Mouse (Mus musculus) embryonic facial prominence, embryonic 13.5 days (tissue): ENCODE data around the gene Vmn2r90. TPM values are rescaled to one million over a fixed set of nuclear protein-coding genes. Genes with fewer than 3 reads are reported as not detected.
"Not testable (repeated sequence)": the region's sequence is repeated elsewhere in the genome, so short reads cannot be mapped to it uniquely, and the experiment has no call there.

Source experiments
- ATAC-seq: fragments of 200-750 bp; cut with Nextera tagmentation; 2 replicates; pipeline ENCODE4 v1.8.0; 2017; ENCODE audit warnings: low read depth; ENCODE audit not compliant: insufficient number of reproducible peaks, insufficient read depth, low FRiP score, low TSS enrichment
- H3K27ac ChIP-seq: fragments of 300-500 bp; sonication (generic); 2 replicates; pipeline ENCODE4 v1.5.1; 2015; ENCODE audit warnings: moderate library complexity, mild to moderate bottlenecking, inconsistent platforms
- H3K27me3 ChIP-seq: fragments of 300-500 bp; sonication (generic); 2 replicates; pipeline ENCODE4 v1.6.1; 2015; ENCODE audit warnings: mild to moderate bottlenecking, inconsistent platforms
- H3K36me3 ChIP-seq: fragments of 300-500 bp; sonication (generic); 2 replicates; pipeline ENCODE4 v1.6.1; 2015; ENCODE audit warnings: mild to moderate bottlenecking, inconsistent platforms
- H3K4me1 ChIP-seq: fragments of 300-500 bp; sonication (generic); 2 replicates; pipeline ENCODE4 v1.6.1; 2015; ENCODE audit warnings: inconsistent platforms
- H3K4me2 ChIP-seq: fragments of 300-500 bp; sonication (generic); 2 replicates; pipeline ENCODE4 v1.6.1; 2015; ENCODE audit warnings: moderate library complexity, mild to moderate bottlenecking, inconsistent platforms
- H3K4me3 ChIP-seq: fragments of 300-500 bp; sonication (generic); 2 replicates; pipeline ENCODE4 v1.5.1; 2015; ENCODE audit warnings: mild to moderate bottlenecking, inconsistent platforms
- H3K9ac ChIP-seq: fragments of 300-500 bp; sonication (generic); 2 replicates; pipeline ENCODE4 v1.6.1; 2015; ENCODE audit warnings: mild to moderate bottlenecking, inconsistent platforms
- H3K9me3 ChIP-seq: fragments of 300-500 bp; sonication (generic); 2 replicates; pipeline ENCODE4 v1.6.1; 2016; ENCODE audit warnings: inconsistent platforms
- WGBS: fragments of 180-500 bp; shearing (Covaris S2); methylation state at CpG from one replicate; pipeline ENCODE4 v1.1.7; 2015; ENCODE audit warnings: mixed read lengths; 5-methylcytosine and 5-hydroxymethylcytosine counted together
- polyA plus RNA-seq: library from polyadenylated mRNA; unstranded; fragments of >200 nt; fragmentation: Nextera tagmentation; extraction: Ambion mirVana; gene quantifications from 2 replicates; pipeline ENCODE4 v1.2.1, GENCODE M21; 2015

The Vmn2r90 gene
- polyA plus RNA-seq, result not detected in 2 replicates

DNA sequence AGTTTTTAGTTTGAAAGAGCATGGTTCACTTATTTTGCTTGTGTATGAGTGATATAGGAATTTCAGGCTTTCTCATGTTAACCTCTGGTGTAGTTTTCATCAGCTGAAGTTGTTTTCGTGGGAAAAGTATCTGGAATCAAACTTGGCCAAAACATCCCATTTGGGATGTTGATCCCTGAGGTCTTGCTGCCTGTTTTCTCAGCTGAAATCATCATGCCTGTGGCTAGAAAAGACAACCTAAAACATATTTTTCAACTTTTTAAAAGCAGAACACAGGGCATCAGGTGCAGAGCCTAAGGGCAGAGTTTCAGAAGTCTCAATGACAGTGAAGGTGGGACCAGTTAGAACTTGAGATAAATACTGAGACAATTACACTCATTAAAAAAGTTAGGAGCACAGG lies at the start of gene Vmn2r90:
TSS of gene Vmn2r90 (plus strand) at position 301 of the 400 bp plus-strand sequence.
- no peaks in the 10 kb centered on the region for H3K9me3 ChIP-seq
- H3K4me2 ChIP-seq, result no peak within 1 kb of the TSS
- no peak within 1 kb of the TSS for H3K27ac ChIP-seq
- WGBS, result 57% methylated on average over 1 of the region's 1 CpGs
- H3K9ac ChIP-seq, result no peak within 1 kb of the TSS
- no peaks in the 10 kb centered on the region for H3K27me3 ChIP-seq
- ATAC-seq, result no peak
- H3K4me3 ChIP-seq, result no peak within 1 kb of the TSS
- no peaks in the 10 kb centered on the region for H3K36me3 ChIP-seq
- no peaks in the 10 kb centered on the region for H3K4me1 ChIP-seq

DNA sequence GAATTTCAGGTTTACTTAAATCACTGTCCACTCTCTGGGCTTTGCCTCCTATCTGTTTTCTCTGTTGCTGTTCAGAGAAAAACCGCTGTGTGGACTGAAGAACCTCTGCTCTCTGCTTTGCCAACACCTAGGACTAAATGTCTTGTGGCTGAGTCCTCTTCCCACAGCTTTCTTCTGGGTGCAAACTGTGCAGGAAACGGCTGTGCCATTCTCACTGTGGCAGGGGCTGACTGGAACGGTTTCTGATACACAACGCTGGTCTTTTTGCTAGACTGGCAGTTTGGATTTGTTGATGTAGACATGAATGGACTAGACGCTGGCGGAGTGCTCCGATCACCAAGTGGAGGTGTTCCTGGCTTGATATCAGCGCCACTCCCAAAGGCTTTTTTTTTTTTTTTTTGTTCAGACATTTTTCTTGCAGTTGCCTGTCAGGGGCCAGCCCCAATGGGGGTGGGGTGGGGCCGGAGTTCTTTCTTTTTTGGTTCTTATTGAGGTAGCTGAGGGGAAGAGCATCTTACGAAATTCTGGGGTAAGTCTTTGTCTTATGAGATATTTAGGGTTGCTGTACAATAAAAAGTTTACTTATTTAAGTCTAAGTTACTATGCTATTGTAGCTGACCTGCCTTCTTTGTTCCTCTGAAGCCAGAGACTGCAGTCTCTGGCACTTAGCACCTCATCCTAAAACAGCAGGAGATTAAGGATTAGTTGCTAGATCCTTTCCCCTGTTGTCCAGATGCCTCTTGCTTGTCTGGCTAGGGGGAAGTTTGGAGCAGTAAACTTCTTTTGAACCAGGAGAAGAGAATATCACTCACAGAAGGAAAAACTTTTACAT lies 48.3 kb upstream of the Vmn2r90 start:
- H3K4me3 ChIP-seq, result no peak overlapping the region
- H3K9ac ChIP-seq, result no peak overlapping the region
- H3K27me3 ChIP-seq, result no peaks in the 10 kb centered on the region
- H3K4me1 ChIP-seq, result no peaks in the 10 kb centered on the region
- H3K27ac ChIP-seq, result no peak overlapping the region
- 32% methylated on average over 10 of the region's 10 CpGs for WGBS
- no peaks in the 10 kb centered on the region for H3K36me3 ChIP-seq
- no peak overlapping the region for H3K4me2 ChIP-seq
- H3K9me3 ChIP-seq, result no peaks in the 10 kb centered on the region
- no peak for ATAC-seq

- 46% methylated on average over 2 of the region's 2 CpGs for WGBS
- no peaks in the 10 kb centered on the region for H3K36me3 ChIP-seq
Measured at GRCm38 (mm10) chr17:17655829-17656176, 47.7 kb upstream of the Vmn2r90 start.

DNA sequence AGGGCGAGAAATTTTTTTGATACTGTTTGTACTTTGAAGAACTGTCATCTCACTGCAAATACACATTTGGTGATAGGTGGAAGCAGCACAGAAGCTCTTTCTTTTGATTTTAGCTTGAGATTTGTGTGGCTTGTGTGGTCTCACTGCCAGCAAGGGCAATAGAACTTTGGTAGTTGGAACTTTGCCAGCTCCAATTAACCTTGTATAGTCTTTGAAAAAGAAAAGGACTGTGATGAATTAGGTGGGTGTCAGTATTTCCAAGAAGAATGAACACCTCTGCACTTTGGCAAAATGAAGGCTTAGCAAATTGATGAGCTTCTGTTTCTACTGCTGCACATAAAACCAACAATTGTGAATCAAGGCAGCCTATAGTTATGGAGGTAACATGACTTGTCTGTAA lies 24.8 kb upstream of the Vmn2r90 start:
- no peak for ATAC-seq
- Histone ChIP-seq H3K4me3 (no peak overlapping the region), H3K27me3 (no peaks in the 10 kb centered on the region), H3K4me2 (no peak overlapping the region), H3K9me3 (no peaks in the 10 kb centered on the region), H3K4me1 (no peaks in the 10 kb centered on the region), H3K9ac (no peak overlapping the region), H3K27ac (no peak overlapping the region), H3K36me3 (no peaks in the 10 kb centered on the region)
- whole genome bisulfite sequencing, result 83% methylated on average over 1 of the region's 1 CpGs

More at GRCm38 (mm10) chr17:17655829-17656176, 47.7 kb upstream of the Vmn2r90 start:
- Histone ChIP-seq H3K27me3 (no peaks in the 10 kb centered on the region), H3K9me3 (no peaks in the 10 kb centered on the region), H3K9ac (no peak overlapping the region), H3K4me1 (no peaks in the 10 kb centered on the region), H3K4me2 (no peak overlapping the region), H3K27ac (no peak overlapping the region), H3K4me3 (no peak overlapping the region)
- no peak for ATAC-seq

DNA sequence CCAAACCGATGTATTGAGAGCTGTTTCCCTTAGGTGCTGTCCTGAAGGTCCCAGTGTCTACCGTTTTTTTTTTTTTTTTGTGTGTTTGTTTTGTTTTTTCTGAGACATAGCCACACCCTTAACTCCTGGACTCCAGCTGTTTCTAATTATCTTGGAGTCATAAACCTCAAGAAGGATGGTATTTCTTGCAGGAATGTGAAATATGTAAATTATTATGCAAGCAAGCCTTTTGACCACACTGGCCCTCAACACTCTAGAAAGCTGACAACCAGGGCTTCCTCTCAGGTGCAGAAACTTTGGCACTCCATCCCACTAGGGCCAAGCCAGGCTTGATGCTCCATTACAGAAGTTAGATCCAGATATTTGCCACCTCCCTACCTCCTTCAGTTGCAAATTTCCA lies 12.9 kb upstream of the Vmn2r90 start:
- H3K9me3 ChIP-seq, result peaks cover 3% of the 10 kb centered on the region; the same call in 1 of the 2 replicates
- no peaks in the 10 kb centered on the region for H3K27me3 ChIP-seq
- no peak overlapping the region for H3K4me3 ChIP-seq
- 54% methylated on average over 2 of the region's 2 CpGs for WGBS
- H3K9ac ChIP-seq, result no peak overlapping the region
- no peak overlapping the region for H3K4me2 ChIP-seq
- H3K27ac ChIP-seq, result no peak overlapping the region
- no peaks in the 10 kb centered on the region for H3K36me3 ChIP-seq
- no peak for ATAC-seq
- H3K4me1 ChIP-seq, result no peaks in the 10 kb centered on the region

GRCm38 (mm10) chr17:17732396-17732795 lies 28.8 kb downstream of the Vmn2r90 start:
- not testable (repeated sequence) for H3K4me2 ChIP-seq, H3K4me1 ChIP-seq, ATAC-seq, H3K27me3 ChIP-seq, H3K4me3 ChIP-seq, H3K9ac ChIP-seq, H3K27ac ChIP-seq, H3K9me3 ChIP-seq, H3K36me3 ChIP-seq
- WGBS, result 79% methylated on average over 4 of the region's 4 CpGs

DNA sequence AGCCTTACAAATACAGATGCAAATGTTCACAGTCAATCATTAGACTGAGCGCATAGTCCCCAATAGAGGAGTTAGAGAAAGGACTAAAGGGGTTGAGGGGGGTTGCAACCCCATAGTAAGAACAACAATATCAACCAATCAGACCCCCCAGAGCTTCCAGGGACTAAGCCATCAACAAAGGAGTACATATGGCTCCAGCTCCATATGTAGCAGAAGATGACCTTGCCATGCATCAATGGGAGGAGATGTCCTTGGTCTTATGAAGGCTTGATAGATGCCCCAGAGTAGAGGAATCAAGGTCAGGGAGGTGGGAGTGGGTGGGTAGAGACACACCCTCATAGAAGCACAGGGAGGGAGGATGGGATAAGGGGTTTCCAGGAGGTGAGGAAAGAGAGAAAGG lies 35.1 kb downstream of the Vmn2r90 start:
- WGBS, result 89% methylated on average over 1 of the region's 1 CpGs
- Histone ChIP-seq H3K9ac (no peak overlapping the region), H3K36me3 (no peaks in the 10 kb centered on the region), H3K27ac (no peak overlapping the region), H3K9me3 (0 out of 2 replicates have a peak, but pooled peaks cover 5% of the 10 kb centered on the region), H3K27me3 (no peaks in the 10 kb centered on the region), H3K4me3 (no peak overlapping the region), H3K4me2 (no peak overlapping the region), H3K4me1 (no peaks in the 10 kb centered on the region)
- no peak for ATAC-seq

DNA sequence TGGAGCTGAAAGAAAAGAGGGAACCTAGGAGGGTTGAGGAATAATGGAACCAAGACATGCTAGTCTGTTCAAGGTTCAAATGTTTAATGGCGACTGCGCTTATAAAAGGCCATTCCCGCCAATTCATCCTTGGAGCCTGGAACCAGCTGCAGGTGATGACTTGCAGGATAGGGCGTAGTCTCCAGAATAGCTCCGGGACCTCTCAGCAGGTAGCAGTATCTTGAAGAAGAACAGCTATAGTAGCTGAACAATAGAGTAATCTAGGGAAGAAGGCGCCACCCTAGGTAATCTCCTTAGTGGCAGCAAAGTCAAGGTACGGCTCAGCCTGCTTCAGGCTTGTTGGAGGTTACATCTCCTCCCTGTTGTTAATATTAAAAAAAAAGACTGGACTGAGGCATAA lies 35.8 kb downstream of the Vmn2r90 start:
- not testable (repeated sequence) for H3K9ac ChIP-seq, H3K27ac ChIP-seq, H3K36me3 ChIP-seq, H3K4me3 ChIP-seq, H3K4me1 ChIP-seq, H3K27me3 ChIP-seq, H3K4me2 ChIP-seq, ATAC-seq, H3K9me3 ChIP-seq
- 90% methylated on average over 7 of the region's 7 CpGs for WGBS

DNA sequence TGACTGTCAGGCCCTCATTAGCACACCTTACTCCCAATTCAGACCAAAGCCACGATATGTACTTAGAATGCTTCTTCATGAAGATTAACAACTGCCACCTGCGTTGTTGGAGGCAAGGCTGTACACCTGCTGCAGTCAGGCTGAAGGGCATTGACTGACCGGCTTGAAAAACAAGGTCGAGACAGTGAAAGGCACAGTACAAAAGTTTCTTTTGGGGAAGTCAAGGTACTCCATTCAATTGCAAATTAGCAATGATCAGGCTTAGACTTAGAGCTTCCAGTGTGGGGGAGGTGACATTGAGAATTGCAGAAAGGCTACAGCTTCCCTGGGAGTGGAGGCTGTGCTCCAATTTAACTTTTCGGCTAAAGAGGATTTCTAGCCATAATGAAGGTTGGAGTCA lies 36.4 kb downstream of the Vmn2r90 start:
- not testable (repeated sequence) for H3K27me3 ChIP-seq, H3K9ac ChIP-seq, H3K36me3 ChIP-seq, H3K9me3 ChIP-seq, H3K4me2 ChIP-seq, ATAC-seq, H3K4me1 ChIP-seq, H3K4me3 ChIP-seq, H3K27ac ChIP-seq
- WGBS, result 82% methylated on average over 5 of the region's 5 CpGs

GRCm38 (mm10) chr17:17741516-17741915 lies 38.0 kb downstream of the Vmn2r90 start:
- not testable (repeated sequence) for H3K9ac ChIP-seq, H3K27me3 ChIP-seq, ATAC-seq, H3K4me3 ChIP-seq, H3K4me1 ChIP-seq, H3K4me2 ChIP-seq, H3K36me3 ChIP-seq, H3K27ac ChIP-seq, H3K9me3 ChIP-seq

DNA sequence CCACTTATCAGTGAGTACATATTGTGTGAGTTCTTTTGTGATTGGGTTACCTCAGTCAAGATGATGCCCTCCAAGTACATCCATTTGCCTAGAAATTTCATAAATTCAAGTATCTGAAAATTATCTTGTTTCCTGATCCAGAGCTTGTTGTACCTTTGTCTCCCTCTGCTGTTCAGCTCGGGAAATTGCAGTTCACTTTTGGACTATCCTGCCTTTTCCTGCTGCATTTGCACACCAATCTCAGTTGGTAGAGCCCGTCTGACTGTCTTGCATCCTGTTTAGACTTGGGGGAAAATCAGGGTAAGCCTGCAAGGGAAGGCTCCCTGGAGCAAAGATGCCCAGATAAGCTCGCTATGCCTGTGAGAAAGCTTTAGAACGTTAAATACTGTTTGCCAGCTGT lies 45.8 kb downstream of the Vmn2r90 start:
- not testable (repeated sequence) for H3K4me1 ChIP-seq, H3K36me3 ChIP-seq, H3K4me2 ChIP-seq, H3K27me3 ChIP-seq, H3K9ac ChIP-seq, ATAC-seq, H3K9me3 ChIP-seq, H3K4me3 ChIP-seq, H3K27ac ChIP-seq
- 8% methylated on average over 4 of the region's 4 CpGs for WGBS

GRCm38 (mm10) chr17:17762614-17763293 lies 59.2 kb downstream of the Vmn2r90 start:
- no peaks in the 10 kb centered on the region for H3K36me3 ChIP-seq
- no peaks in the 10 kb centered on the region for H3K9me3 ChIP-seq
- 85% methylated on average over 1 of the region's 1 CpGs for WGBS
- ATAC-seq, result no peak
- no peak overlapping the region for H3K27ac ChIP-seq
- no peak overlapping the region for H3K4me2 ChIP-seq
- H3K27me3 ChIP-seq, result no peaks in the 10 kb centered on the region
- H3K4me1 ChIP-seq, result no peaks in the 10 kb centered on the region
- H3K9ac ChIP-seq, result no peak overlapping the region
- no peak overlapping the region for H3K4me3 ChIP-seq
